Mouse (Mus musculus): ENCODE results near the gene 1110032F04Rik.
"Not testable (repeated sequence)": the region's sequence is repeated elsewhere in the genome, so short reads cannot be mapped to it uniquely, and the experiment has no call there.

Gene 1110032F04Rik

GRCm38 (mm10) chr3:68869211-68869690, at the start of gene 1110032F04Rik:
1110032F04Rik (plus strand) TSS chr3:68869586.
- peak; percentile 12 to 19 for DNase-seq

- no peak for DNase-seq
Observed at GRCm38 (mm10) chr3:68821406-68821805, 48.0 kb upstream of the 1110032F04Rik start.

- no peak for DNase-seq
Observed at GRCm38 (mm10) chr3:68821926-68822341, 47.5 kb upstream of the 1110032F04Rik start.

- no peak for DNase-seq
Observed at GRCm38 (mm10) chr3:68823876-68824764, 45.3 kb upstream of the 1110032F04Rik start.

GRCm38 (mm10) chr3:68824765-68825090, 44.7 kb upstream of the 1110032F04Rik start:
- DNase-seq: no peak

- DNase-seq: no peak
Observed at GRCm38 (mm10) chr3:68825151-68825550, 44.2 kb upstream of the 1110032F04Rik start.

GRCm38 (mm10) chr3:68827671-68828070, 41.7 kb upstream of the 1110032F04Rik start:
- DNase-seq: no peak

GRCm38 (mm10) chr3:68829944-68830343, 39.4 kb upstream of the 1110032F04Rik start:
- no peak for DNase-seq

GRCm38 (mm10) chr3:68836857-68837499, 32.4 kb upstream of the 1110032F04Rik start:
- no peak for DNase-seq

- DNase-seq: no peak
Observed at GRCm38 (mm10) chr3:68840206-68840605, 29.2 kb upstream of the 1110032F04Rik start.

GRCm38 (mm10) chr3:68844025-68844424, 25.4 kb upstream of the 1110032F04Rik start:
- DNase-seq: no peak

- DNase-seq: no peak
Observed at GRCm38 (mm10) chr3:68848323-68848722, 21.1 kb upstream of the 1110032F04Rik start.

GRCm38 (mm10) chr3:68852414-68852813, 17.0 kb upstream of the 1110032F04Rik start:
- DNase-seq: no peak

- peak; percentile 5 to 15 for DNase-seq
Observed at GRCm38 (mm10) chr3:68869691-68870567, 543 bp downstream of the 1110032F04Rik start.

- DNase-seq: no peak
Observed at GRCm38 (mm10) chr3:68870568-68870950, 1.2 kb downstream of the 1110032F04Rik start.

- no peak for DNase-seq
Observed at GRCm38 (mm10) chr3:68874079-68874478, 4.7 kb downstream of the 1110032F04Rik start.

GRCm38 (mm10) chr3:68886845-68887244, 17.5 kb downstream of the 1110032F04Rik start:
- DNase-seq: no peak

GRCm38 (mm10) chr3:68895426-68895825, 26.0 kb downstream of the 1110032F04Rik start:
- no peak for DNase-seq

- no peak for DNase-seq
Observed at GRCm38 (mm10) chr3:68897154-68897553, 27.8 kb downstream of the 1110032F04Rik start.

- not testable (repeated sequence) for DNase-seq
Observed at GRCm38 (mm10) chr3:68902636-68903035, 33.2 kb downstream of the 1110032F04Rik start.

- DNase-seq: no peak
Observed at GRCm38 (mm10) chr3:68904902-68905778, 35.8 kb downstream of the 1110032F04Rik start.

GRCm38 (mm10) chr3:68907509-68907908, 38.1 kb downstream of the 1110032F04Rik start:
- DNase-seq: no peak

Data from thymus, adult 18-20 months (tissue).